Mouse (Mus musculus) liver, adult 2 months (tissue): ENCODE data around the gene Efna2.

Source experiments
- CTCF ChIP-seq: fragments of 200-500 bp; IDR thresholded peaks from 2 replicates; pipeline ENCODE4 v1.5.1; 2011; ENCODE audit warnings: low read depth, low read length, control low read depth
- POLR2A ChIP-seq: fragments of 200-500 bp; IDR thresholded peaks from 2 replicates; pipeline ENCODE4 v1.6.1; 2011; ENCODE audit warnings: low read length, control low read depth; ENCODE audit not compliant: insufficient read depth; ENCODE audit errors: extremely low read depth

DNA sequence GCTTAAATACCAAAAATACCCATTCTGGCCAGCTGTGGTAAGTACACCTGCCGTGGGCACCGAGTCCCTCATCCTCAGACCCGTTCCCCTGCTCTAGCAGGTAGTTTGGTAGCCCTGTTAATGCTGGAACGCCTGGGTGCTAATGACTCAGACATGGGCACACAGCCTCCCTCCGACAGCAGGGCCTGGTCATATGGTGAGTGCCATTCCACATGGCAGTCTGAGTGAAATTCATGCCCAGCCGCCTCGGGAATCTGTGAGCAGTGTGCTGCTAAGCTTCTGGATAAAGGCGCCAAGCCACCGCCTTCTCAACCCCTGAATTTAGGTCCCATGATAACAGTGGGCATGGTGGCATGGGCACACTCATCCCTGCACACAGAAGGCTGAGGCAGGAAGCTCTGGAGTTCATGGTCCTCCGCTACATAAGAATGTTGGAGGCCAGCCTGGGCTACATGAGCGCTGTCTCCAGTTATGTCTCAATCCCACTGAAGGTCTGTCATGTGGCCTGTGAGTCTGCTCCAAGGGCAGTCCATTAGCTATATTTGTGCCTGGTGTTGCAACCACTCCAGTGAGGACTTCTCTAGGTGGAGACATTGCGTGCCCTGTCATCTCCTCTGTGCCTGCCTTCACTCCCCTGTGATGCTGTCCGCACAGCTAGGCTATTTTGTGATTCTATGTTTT lies 57.0 kb downstream of the Efna2 start:
- TF ChIP-seq CTCF, result no peak
- no peak for TF ChIP-seq POLR2A
